Mouse (Mus musculus) liver, embryonic 16.5 days (tissue): ENCODE measurements at regions not wholly inside any gene's neighbourhood (a gene's known extent, or its start where the extent isn't known, plus 50 kb on each side); places are given as distances from the start of the nearest gene placed in this dataset.

ENCODE experiments used
- ATAC-seq: fragments of 200-750 bp; cut with Nextera tagmentation; 2 replicates; pipeline ENCODE4 v1.8.0; 2017; ENCODE audit warnings: low read depth, mild to moderate bottlenecking, moderate number of reproducible peaks, moderate library complexity
- H3K27ac ChIP-seq: fragments of 300-500 bp; sonication (generic); 2 replicates; pipeline ENCODE4 v1.5.1; 2014; ENCODE audit warnings: mild to moderate bottlenecking, low read length
- H3K27me3 ChIP-seq: fragments of 300-500 bp; sonication (generic); 2 replicates; pipeline ENCODE4 v1.6.1; 2014; ENCODE audit warnings: low read depth, low read length, mixed read lengths; ENCODE audit not compliant: control insufficient read depth, insufficient read depth
- H3K36me3 ChIP-seq: fragments of 300-500 bp; sonication (generic); 2 replicates; pipeline ENCODE4 v1.6.1; 2014; ENCODE audit warnings: mild to moderate bottlenecking; ENCODE audit not compliant: control insufficient read depth, insufficient read depth
- H3K4me1 ChIP-seq: fragments of 300-500 bp; sonication (generic); 2 replicates; pipeline ENCODE4 v1.6.1; 2014; ENCODE audit warnings: low read depth, low read length, mixed read lengths; ENCODE audit not compliant: control insufficient read depth
- H3K4me2 ChIP-seq: fragments of 300-500 bp; sonication (generic); 2 replicates; pipeline ENCODE4 v1.6.1; 2014; ENCODE audit warnings: low read depth, low read length, mixed read lengths
- H3K4me3 ChIP-seq: fragments of 300-500 bp; sonication (generic); 2 replicates; pipeline ENCODE4 v1.5.1; 2014; ENCODE audit warnings: low read depth, mild to moderate bottlenecking, low read length
- H3K9ac ChIP-seq: fragments of 300-500 bp; sonication (generic); 2 replicates; pipeline ENCODE4 v1.6.1; 2014; ENCODE audit warnings: low read depth, low read length
- H3K9me3 ChIP-seq: fragments of 300-500 bp; sonication (generic); replicated peaks from 2 replicates; pipeline ENCODE4 v1.6.1; 2016; ENCODE audit warnings: low read length; ENCODE audit not compliant: control insufficient read depth
- WGBS: fragments of 180-500 bp; shearing (Covaris S2); extraction: QIAGEN DNeasy Blood & Tissue Kit; methylation state at CpG from one replicate; pipeline ENCODE4 v1.1.7; 2014; ENCODE audit not compliant: insufficient replicate concordance; 5-methylcytosine and 5-hydroxymethylcytosine counted together

DNA sequence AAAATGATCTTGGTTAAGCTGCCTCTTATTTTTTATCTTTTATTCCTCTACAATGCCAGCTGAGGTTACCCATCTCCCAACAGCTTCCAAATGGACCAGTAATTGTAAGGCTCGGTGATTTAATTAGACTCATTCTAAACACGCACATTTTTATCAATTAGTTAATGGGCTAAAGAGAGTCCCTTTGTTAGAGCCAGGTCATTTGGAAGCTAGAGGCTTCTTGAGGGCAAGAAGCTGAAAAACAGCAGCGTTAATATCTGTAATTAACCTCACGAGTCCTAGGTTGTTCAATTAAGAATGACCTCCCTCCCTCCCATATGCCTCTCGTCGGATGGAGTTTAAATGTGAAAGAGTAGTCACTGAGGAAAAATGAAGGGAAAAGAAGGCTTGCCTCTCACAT, 66.5 kb downstream of the Otx2 start:
- no peaks in the 10 kb centered on the region for H3K4me1 ChIP-seq
- H3K36me3 ChIP-seq, result no peaks in the 10 kb centered on the region
- no peak overlapping the region for H3K9ac ChIP-seq
- no peaks in the 10 kb centered on the region for H3K9me3 ChIP-seq
- no peak overlapping the region for H3K4me3 ChIP-seq
- H3K27me3 ChIP-seq, result no peaks in the 10 kb centered on the region
- 69% methylated on average over 6 of the region's 6 CpGs for WGBS
- H3K4me2 ChIP-seq, result no peak overlapping the region
- no peak for ATAC-seq
- no peak overlapping the region for H3K27ac ChIP-seq

GRCm38 (mm10) chr14:48603490-48603889, 70.1 kb downstream of the Otx2 start:
- no peaks in the 10 kb centered on the region for H3K27me3 ChIP-seq
- H3K4me2 ChIP-seq, result no peak overlapping the region
- H3K4me3 ChIP-seq, result no peak overlapping the region
- H3K27ac ChIP-seq, result no peak overlapping the region
- no peak overlapping the region for H3K9ac ChIP-seq
- ATAC-seq, result no peak
- no peaks in the 10 kb centered on the region for H3K9me3 ChIP-seq
- no peaks in the 10 kb centered on the region for H3K4me1 ChIP-seq
- 67% methylated on average over 6 of the region's 6 CpGs for WGBS
- no peaks in the 10 kb centered on the region for H3K36me3 ChIP-seq

DNA sequence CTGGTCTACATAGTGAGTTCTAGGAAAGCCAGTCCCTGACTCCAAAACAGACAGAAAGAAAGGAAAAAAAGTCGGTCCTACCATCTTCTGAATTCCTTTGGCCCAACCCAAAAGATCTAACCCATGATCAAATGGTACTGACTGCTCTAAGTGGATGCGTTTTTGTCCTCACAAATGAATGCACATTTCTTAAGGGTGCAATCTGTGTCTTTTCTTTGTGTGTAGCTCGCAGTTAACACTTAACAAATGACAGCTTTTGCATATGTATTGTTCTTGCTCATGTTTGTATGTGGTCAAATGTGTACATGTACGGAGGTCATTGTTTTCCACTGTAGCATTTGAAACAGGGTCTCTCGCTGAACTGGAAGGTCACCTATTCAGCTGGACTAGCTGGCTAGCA, 79.3 kb downstream of the Otx2 start:
- H3K4me3 ChIP-seq, result no peak overlapping the region
- H3K4me2 ChIP-seq, result no peak overlapping the region
- H3K9me3 ChIP-seq, result no peaks in the 10 kb centered on the region
- no peak overlapping the region for H3K27ac ChIP-seq
- H3K4me1 ChIP-seq, result no peaks in the 10 kb centered on the region
- H3K36me3 ChIP-seq, result no peaks in the 10 kb centered on the region
- no peaks in the 10 kb centered on the region for H3K27me3 ChIP-seq
- no peak overlapping the region for H3K9ac ChIP-seq
- WGBS, result 73% methylated on average over 5 of the region's 5 CpGs
- no peak for ATAC-seq

- H3K9ac ChIP-seq, result no peak overlapping the region
- 71% methylated on average over 8 of the region's 8 CpGs for WGBS
These were observed 80.3 kb downstream of the Otx2 start for GRCm38 (mm10) chr14:48593363-48593762.

GRCm38 (mm10) chr14:48591483-48592230, 82.0 kb downstream of the Otx2 start:
- 57% methylated on average over 15 of the region's 15 CpGs for WGBS
- Histone ChIP-seq H3K27ac (no peak overlapping the region), H3K4me1 (no peaks in the 10 kb centered on the region), H3K36me3 (no peaks in the 10 kb centered on the region), H3K9ac (no peak overlapping the region), H3K4me3 (no peak overlapping the region), H3K4me2 (no peak overlapping the region), H3K27me3 (no peaks in the 10 kb centered on the region), H3K9me3 (no peaks in the 10 kb centered on the region)
- ATAC-seq, result no peak

More at GRCm38 (mm10) chr14:48593363-48593762, 80.3 kb downstream of the Otx2 start:
- no peak overlapping the region for H3K4me2 ChIP-seq
- no peaks in the 10 kb centered on the region for H3K9me3 ChIP-seq
- no peaks in the 10 kb centered on the region for H3K27me3 ChIP-seq
- no peaks in the 10 kb centered on the region for H3K4me1 ChIP-seq
- H3K4me3 ChIP-seq, result no peak overlapping the region
- no peak overlapping the region for H3K27ac ChIP-seq
- no peak for ATAC-seq
- H3K36me3 ChIP-seq, result no peaks in the 10 kb centered on the region

GRCm38 (mm10) chr14:48590426-48590825, 83.2 kb downstream of the Otx2 start:
- H3K27ac ChIP-seq, result no peak overlapping the region
- ATAC-seq, result no peak
- peak overlapping the region; percentile 39; the same call in 1 of the 2 replicates for H3K4me2 ChIP-seq
- H3K36me3 ChIP-seq, result no peaks in the 10 kb centered on the region
- H3K9me3 ChIP-seq, result no peaks in the 10 kb centered on the region
- WGBS, result 50% methylated on average over 14 of the region's 14 CpGs
- no peak overlapping the region for H3K4me3 ChIP-seq
- no peak overlapping the region for H3K9ac ChIP-seq
- no peaks in the 10 kb centered on the region for H3K27me3 ChIP-seq
- no peaks in the 10 kb centered on the region for H3K4me1 ChIP-seq

GRCm38 (mm10) chr14:48589702-48590325, 83.8 kb downstream of the Otx2 start:
- Histone ChIP-seq H3K4me3 (no peak overlapping the region), H3K27me3 (no peaks in the 10 kb centered on the region), H3K4me2 (peak overlapping the region; percentile 39), H3K9me3 (no peaks in the 10 kb centered on the region), H3K36me3 (no peaks in the 10 kb centered on the region), H3K4me1 (no peaks in the 10 kb centered on the region), H3K9ac (no peak overlapping the region), H3K27ac (no peak overlapping the region)
- 41% methylated on average over 15 of the region's 15 CpGs for WGBS
- no peak for ATAC-seq

DNA sequence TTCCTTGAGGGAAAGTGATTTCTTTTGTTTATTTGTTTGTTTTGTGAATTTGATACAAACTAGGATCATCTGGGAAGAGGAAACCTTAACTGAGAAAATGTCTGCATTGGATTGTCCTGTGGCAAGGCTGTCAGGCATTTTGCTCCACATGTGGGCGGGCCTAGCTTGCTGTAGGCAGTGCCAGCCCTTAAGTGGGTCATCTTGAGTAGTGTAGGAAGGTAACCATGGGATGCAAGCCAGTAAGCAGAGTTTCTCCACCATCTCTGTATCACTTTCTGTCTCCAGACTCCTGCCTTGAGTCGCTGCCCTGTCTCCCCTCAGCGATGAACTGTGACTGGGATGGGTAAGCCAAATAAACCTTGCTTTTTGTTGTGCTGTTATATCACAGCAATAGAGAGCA, 87.8 kb downstream of the Otx2 start:
- Histone ChIP-seq H3K27ac (no peak overlapping the region), H3K4me1 (peaks cover under 1% of the 10 kb centered on the region), H3K4me3 (no peak overlapping the region), H3K9me3 (no peaks in the 10 kb centered on the region), H3K9ac (no peak overlapping the region), H3K36me3 (no peaks in the 10 kb centered on the region), H3K27me3 (no peaks in the 10 kb centered on the region), H3K4me2 (no peak overlapping the region)
- WGBS, result 79% methylated on average over 3 of the region's 3 CpGs
- no peak for ATAC-seq

DNA sequence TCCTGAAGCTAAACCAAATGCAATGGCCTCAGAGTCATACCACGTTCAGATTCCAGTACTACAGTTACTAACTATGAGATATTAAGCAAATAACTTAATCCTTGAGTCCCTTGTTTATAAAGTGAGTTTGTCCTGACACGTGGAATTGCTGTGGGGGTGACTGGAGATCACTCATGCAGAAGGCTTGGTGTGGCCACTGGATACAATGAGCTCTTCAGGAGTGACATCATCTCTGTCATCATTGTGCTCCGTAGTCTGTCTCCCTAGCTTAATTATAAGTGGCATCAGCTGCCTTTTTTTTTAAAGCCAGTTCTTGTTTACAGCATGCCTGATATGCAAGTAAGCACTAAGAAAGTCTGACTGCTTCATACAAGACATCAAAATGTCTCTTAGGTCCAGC, 89.0 kb downstream of the Otx2 start:
- Histone ChIP-seq H3K27me3 (no peaks in the 10 kb centered on the region), H3K4me1 (peaks cover 11% of the 10 kb centered on the region), H3K36me3 (no peaks in the 10 kb centered on the region), H3K27ac (no peak overlapping the region), H3K9me3 (no peaks in the 10 kb centered on the region), H3K9ac (no peak overlapping the region), H3K4me2 (no peak overlapping the region), H3K4me3 (no peak overlapping the region)
- ATAC-seq, result no peak
- 48% methylated on average over 3 of the region's 3 CpGs for WGBS
